Mouse (Mus musculus): ENCODE data around the gene Hal. TPM values are rescaled to one million over a fixed set of nuclear protein-coding genes. Genes with fewer than 3 reads are reported as not detected.

Gene Hal
- polyA plus RNA-seq, 1 experiment from 2014 or later: not detected

DNA sequence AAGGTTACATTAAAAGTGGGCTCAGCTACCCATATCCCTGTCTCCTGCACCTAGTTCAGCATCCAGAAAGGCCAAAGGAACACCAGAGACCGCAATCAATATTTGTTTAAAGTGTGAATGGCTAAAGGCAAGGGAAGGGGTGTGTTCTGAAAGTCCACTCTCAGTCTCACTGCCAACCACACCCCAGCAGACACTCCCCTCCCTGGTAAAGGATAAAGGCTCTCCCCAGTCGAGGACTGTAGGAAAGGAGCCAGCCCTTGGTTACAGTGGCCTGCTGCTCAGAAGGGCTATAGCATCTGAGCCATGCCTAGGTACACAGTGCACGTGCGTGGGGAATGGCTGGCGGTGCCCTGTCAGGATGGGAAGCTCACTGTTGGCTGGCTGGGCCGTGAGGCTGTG is 259 bp downstream of the Hal start:
- no peaks in the 10 kb centered on the region for H3K9me3 ChIP-seq (ENCODE audit: control insufficient read depth, low read length)
- no peaks in the 10 kb centered on the region for H3K27me3 ChIP-seq (ENCODE audit: control insufficient read depth, insufficient read depth, low read length)
- no peak for ATAC-seq (ENCODE audit: insufficient number of reproducible peaks, insufficient read depth, low FRiP score, low read depth)
- H3K27ac ChIP-seq (replicated peaks in 1 of 2; ENCODE audit: control insufficient read depth in 1 of 2, insufficient read depth in 1 of 2, low read depth in 2 of 2, low read length in 2 of 2): no peak overlapping the region
- H3K36me3 ChIP-seq (ENCODE audit: control insufficient read depth, insufficient read depth, low read length): peaks cover 22% of the 10 kb centered on the region
- H3K9ac ChIP-seq (ENCODE audit: low read length): no peak overlapping the region
- 75% methylated on average over 6 of the region's 6 CpGs for WGBS
- no peak overlapping the region for H3K4me3 ChIP-seq (ENCODE audit: control insufficient read depth in 1 of 2, insufficient read depth in 1 of 2, low read depth in 1 of 2, low read length in 2 of 2)
- H3K4me1 ChIP-seq (ENCODE audit: control insufficient read depth in 2 of 2, insufficient read depth in 2 of 2, low read length in 2 of 2): no peaks in the 10 kb centered on the region
- H3K4me2 ChIP-seq (ENCODE audit: low read length): no peak overlapping the region

DNA sequence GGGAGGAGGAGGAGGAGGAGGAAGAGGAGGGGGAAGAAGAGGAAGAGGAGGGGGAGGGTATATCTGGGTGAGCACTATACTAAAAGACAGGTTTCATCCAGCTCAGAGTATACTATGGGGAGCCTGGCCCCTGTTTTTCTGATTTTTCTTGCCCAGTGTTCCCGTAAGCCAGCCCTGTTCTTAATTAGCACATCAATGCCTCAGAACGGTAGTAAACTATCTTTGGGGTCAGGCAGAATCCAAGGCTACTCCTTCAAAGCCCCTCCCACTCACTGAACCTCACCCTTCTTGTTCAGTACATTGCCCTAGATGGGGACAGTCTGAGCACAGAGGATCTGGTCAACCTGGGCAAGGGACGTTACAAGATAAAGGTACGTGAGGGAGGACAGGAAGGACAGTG is 1.9 kb downstream of the Hal start:
- Histone ChIP-seq H3K9ac (ENCODE audit: low read length) (no peak overlapping the region), H3K27ac (replicated peaks in 1 of 2; ENCODE audit: control insufficient read depth in 1 of 2, insufficient read depth in 1 of 2, low read depth in 2 of 2, low read length in 2 of 2) (no peak overlapping the region), H3K4me2 (ENCODE audit: low read length) (no peak overlapping the region), H3K4me3 (ENCODE audit: control insufficient read depth in 1 of 2, insufficient read depth in 1 of 2, low read depth in 1 of 2, low read length in 2 of 2) (no peak overlapping the region), H3K36me3 (ENCODE audit: control insufficient read depth, insufficient read depth, low read length) (peaks cover 5% of the 10 kb centered on the region), H3K27me3 (ENCODE audit: control insufficient read depth, insufficient read depth, low read length) (no peaks in the 10 kb centered on the region), H3K4me1 (ENCODE audit: control insufficient read depth in 2 of 2, insufficient read depth in 2 of 2, low read length in 2 of 2) (no peaks in the 10 kb centered on the region), H3K9me3 (ENCODE audit: control insufficient read depth, low read length) (no peaks in the 10 kb centered on the region)
- ATAC-seq (ENCODE audit: insufficient number of reproducible peaks, insufficient read depth, low FRiP score, low read depth): no peak
- WGBS: 48% methylated on average over 4 of the region's 4 CpGs

- Histone ChIP-seq H3K9me3 (ENCODE audit: control insufficient read depth, low read length) (no peaks in the 10 kb centered on the region), H3K4me2 (ENCODE audit: low read length) (no peak overlapping the region), H3K36me3 (ENCODE audit: control insufficient read depth, insufficient read depth, low read length) (no peaks in the 10 kb centered on the region), H3K27me3 (ENCODE audit: control insufficient read depth, insufficient read depth, low read length) (no peaks in the 10 kb centered on the region), H3K27ac (replicated peaks in 1 of 2; ENCODE audit: control insufficient read depth in 1 of 2, insufficient read depth in 1 of 2, low read depth in 2 of 2, low read length in 2 of 2) (no peak overlapping the region), H3K9ac (ENCODE audit: low read length) (no peak overlapping the region), H3K4me3 (ENCODE audit: control insufficient read depth in 1 of 2, insufficient read depth in 1 of 2, low read depth in 1 of 2, low read length in 2 of 2) (no peak overlapping the region), H3K4me1 (ENCODE audit: control insufficient read depth in 2 of 2, insufficient read depth in 2 of 2, low read length in 2 of 2) (peaks cover 0 to 4% of the 10 kb centered on the region in 2 experiments; a peak in 2 of 4 replicates)
- no peak for ATAC-seq (ENCODE audit: insufficient number of reproducible peaks, insufficient read depth, low FRiP score, low read depth)
- WGBS: 71% methylated on average over 10 of the region's 10 CpGs
These were observed 12.3 kb downstream of the Hal start for GRCm38 (mm10) chr10:93500864-93501263.

DNA sequence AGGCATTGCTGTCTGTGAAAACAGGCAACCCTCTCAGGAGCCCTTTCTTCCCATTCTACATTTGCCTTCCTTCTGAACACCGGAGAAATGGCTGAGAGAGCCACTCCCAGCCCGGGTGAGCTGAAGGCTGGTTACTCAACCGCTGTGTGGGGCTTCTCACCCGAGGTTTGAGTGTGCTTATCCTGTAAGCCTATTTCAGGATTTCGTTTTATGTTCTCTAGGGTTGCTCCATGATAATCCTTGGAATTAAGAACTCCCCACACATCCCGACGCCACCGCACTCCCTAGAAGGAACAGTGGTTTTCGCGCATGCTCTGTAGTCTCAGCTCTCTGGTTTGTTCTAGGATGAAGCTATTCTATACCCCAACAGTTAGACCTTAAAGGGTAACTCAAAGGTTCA is 12.8 kb downstream of the Hal start:
- no peak for ATAC-seq (ENCODE audit: insufficient number of reproducible peaks, insufficient read depth, low FRiP score, low read depth)

DNA sequence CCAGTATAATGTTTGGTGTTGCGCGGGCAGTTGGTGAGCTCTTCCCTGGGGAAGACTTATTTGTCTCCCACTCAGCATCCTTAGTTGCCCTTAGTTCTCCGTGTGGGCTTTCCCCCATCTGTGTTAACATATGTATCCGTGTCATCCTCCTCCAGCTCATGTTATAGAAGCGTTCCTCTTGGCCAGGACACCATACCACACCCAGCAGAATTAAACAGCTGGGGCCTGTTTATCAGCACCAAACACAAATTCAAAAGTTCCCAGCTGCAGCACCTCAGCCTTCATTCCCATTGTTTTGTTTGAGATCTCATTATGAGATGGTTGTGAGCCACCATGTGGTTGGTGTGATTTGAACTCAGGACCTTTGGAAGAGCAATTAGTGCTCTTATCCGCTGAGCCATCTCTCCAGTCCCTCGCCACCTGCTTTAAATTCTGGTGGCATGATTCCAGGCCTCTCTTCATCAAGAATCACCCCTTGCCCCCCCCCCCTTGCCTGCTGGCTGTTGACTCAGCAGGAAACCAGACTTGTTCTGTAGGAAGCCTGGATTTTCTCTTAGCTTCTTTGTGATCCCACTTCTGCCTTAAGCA is 19.9 kb downstream of the Hal start:
- Histone ChIP-seq H3K36me3 (ENCODE audit: control insufficient read depth, insufficient read depth, low read length) (no peaks in the 10 kb centered on the region), H3K27me3 (ENCODE audit: control insufficient read depth, insufficient read depth, low read length) (no peaks in the 10 kb centered on the region), H3K4me1 (ENCODE audit: control insufficient read depth in 2 of 2, insufficient read depth in 2 of 2, low read length in 2 of 2) (no peaks in the 10 kb centered on the region), H3K27ac (replicated peaks in 1 of 2; ENCODE audit: control insufficient read depth in 1 of 2, insufficient read depth in 1 of 2, low read depth in 2 of 2, low read length in 2 of 2) (no peak overlapping the region), H3K9ac (ENCODE audit: low read length) (no peak overlapping the region), H3K4me2 (ENCODE audit: low read length) (no peak overlapping the region), H3K4me3 (ENCODE audit: control insufficient read depth in 1 of 2, insufficient read depth in 1 of 2, low read depth in 1 of 2, low read length in 2 of 2) (no peak overlapping the region), H3K9me3 (ENCODE audit: control insufficient read depth, low read length) (no peaks in the 10 kb centered on the region)
- no peak for ATAC-seq (ENCODE audit: insufficient number of reproducible peaks, insufficient read depth, low FRiP score, low read depth)
- 73% methylated on average over 7 of the region's 7 CpGs for WGBS

More for the DNA sequence above, 12.8 kb downstream of the Hal start:
- Histone ChIP-seq H3K9ac (ENCODE audit: low read length) (no peak overlapping the region), H3K4me1 (ENCODE audit: control insufficient read depth in 2 of 2, insufficient read depth in 2 of 2, low read length in 2 of 2) (peaks cover 0 to 4% of the 10 kb centered on the region in 2 experiments; a peak in 2 of 4 replicates), H3K27ac (replicated peaks in 1 of 2; ENCODE audit: control insufficient read depth in 1 of 2, insufficient read depth in 1 of 2, low read depth in 2 of 2, low read length in 2 of 2) (no peak overlapping the region), H3K27me3 (ENCODE audit: control insufficient read depth, insufficient read depth, low read length) (no peaks in the 10 kb centered on the region), H3K4me2 (ENCODE audit: low read length) (no peak overlapping the region), H3K4me3 (ENCODE audit: control insufficient read depth in 1 of 2, insufficient read depth in 1 of 2, low read depth in 1 of 2, low read length in 2 of 2) (no peak overlapping the region), H3K9me3 (ENCODE audit: control insufficient read depth, low read length) (no peaks in the 10 kb centered on the region), H3K36me3 (ENCODE audit: control insufficient read depth, insufficient read depth, low read length) (no peaks in the 10 kb centered on the region)
- WGBS: 77% methylated on average over 10 of the region's 10 CpGs

GRCm38 (mm10) chr10:93509532-93510153 is 21.1 kb downstream of the Hal start:
- H3K4me3 ChIP-seq (ENCODE audit: control insufficient read depth in 1 of 2, insufficient read depth in 1 of 2, low read depth in 1 of 2, low read length in 2 of 2): no peak overlapping the region
- no peak overlapping the region for H3K27ac ChIP-seq (replicated peaks in 1 of 2; ENCODE audit: control insufficient read depth in 1 of 2, insufficient read depth in 1 of 2, low read depth in 2 of 2, low read length in 2 of 2)
- no peaks in the 10 kb centered on the region for H3K9me3 ChIP-seq (ENCODE audit: control insufficient read depth, low read length)
- no peaks in the 10 kb centered on the region for H3K4me1 ChIP-seq (ENCODE audit: control insufficient read depth in 2 of 2, insufficient read depth in 2 of 2, low read length in 2 of 2)
- no peaks in the 10 kb centered on the region for H3K36me3 ChIP-seq (ENCODE audit: control insufficient read depth, insufficient read depth, low read length)
- no peak overlapping the region for H3K4me2 ChIP-seq (ENCODE audit: low read length)
- ATAC-seq (ENCODE audit: insufficient number of reproducible peaks, insufficient read depth, low FRiP score, low read depth): no peak
- whole genome bisulfite sequencing: 82% methylated on average over 15 of the region's 15 CpGs
- H3K27me3 ChIP-seq (ENCODE audit: control insufficient read depth, insufficient read depth, low read length): no peaks in the 10 kb centered on the region
- no peak overlapping the region for H3K9ac ChIP-seq (ENCODE audit: low read length)

- Histone ChIP-seq H3K4me1 (ENCODE audit: control insufficient read depth in 2 of 2, insufficient read depth in 2 of 2, low read length in 2 of 2) (no peaks in the 10 kb centered on the region), H3K27me3 (ENCODE audit: control insufficient read depth, insufficient read depth, low read length) (no peaks in the 10 kb centered on the region), H3K36me3 (ENCODE audit: control insufficient read depth, insufficient read depth, low read length) (no peaks in the 10 kb centered on the region), H3K4me2 (ENCODE audit: low read length) (no peak overlapping the region), H3K4me3 (ENCODE audit: control insufficient read depth in 1 of 2, insufficient read depth in 1 of 2, low read depth in 1 of 2, low read length in 2 of 2) (no peak overlapping the region), H3K27ac (replicated peaks in 1 of 2; ENCODE audit: control insufficient read depth in 1 of 2, insufficient read depth in 1 of 2, low read depth in 2 of 2, low read length in 2 of 2) (no peak overlapping the region), H3K9me3 (ENCODE audit: control insufficient read depth, low read length) (no peaks in the 10 kb centered on the region), H3K9ac (ENCODE audit: low read length) (no peak overlapping the region)
- ATAC-seq (ENCODE audit: insufficient number of reproducible peaks, insufficient read depth, low FRiP score, low read depth): no peak
- 26% methylated on average over 1 of the region's 1 CpGs for WGBS
These were observed 26.9 kb downstream of the Hal start for GRCm38 (mm10) chr10:93515419-93515818.

DNA sequence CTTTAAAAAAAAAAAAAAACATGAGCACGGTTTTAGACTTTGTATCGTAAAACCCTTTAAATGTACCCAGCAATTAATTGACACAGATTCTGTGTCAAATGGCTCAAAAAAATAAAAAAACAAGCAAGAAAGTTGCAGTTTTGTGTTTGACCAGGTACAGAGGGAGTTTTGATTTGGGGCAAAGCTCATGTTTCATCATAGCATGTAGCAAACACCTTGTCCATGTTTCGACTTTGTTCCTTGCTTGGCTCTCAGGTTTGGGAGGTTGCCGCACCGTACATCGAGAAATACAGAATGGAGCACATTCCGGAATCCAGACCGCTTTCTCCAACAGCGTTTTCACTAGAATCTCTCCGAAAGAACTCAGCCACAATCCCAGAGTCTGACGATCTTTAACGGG is 27.4 kb downstream of the Hal start:
- 85% methylated on average over 12 of the region's 12 CpGs for WGBS
- no peak for ATAC-seq (ENCODE audit: insufficient number of reproducible peaks, insufficient read depth, low FRiP score, low read depth)
- no peaks in the 10 kb centered on the region for H3K27me3 ChIP-seq (ENCODE audit: control insufficient read depth, insufficient read depth, low read length)

More for the DNA sequence above, 27.4 kb downstream of the Hal start:
- Histone ChIP-seq H3K4me1 (ENCODE audit: control insufficient read depth in 2 of 2, insufficient read depth in 2 of 2, low read length in 2 of 2) (no peaks in the 10 kb centered on the region), H3K9me3 (ENCODE audit: control insufficient read depth, low read length) (no peaks in the 10 kb centered on the region), H3K4me3 (ENCODE audit: control insufficient read depth in 1 of 2, insufficient read depth in 1 of 2, low read depth in 1 of 2, low read length in 2 of 2) (no peak overlapping the region), H3K9ac (ENCODE audit: low read length) (no peak overlapping the region), H3K4me2 (ENCODE audit: low read length) (no peak overlapping the region), H3K27ac (replicated peaks in 1 of 2; ENCODE audit: control insufficient read depth in 1 of 2, insufficient read depth in 1 of 2, low read depth in 2 of 2, low read length in 2 of 2) (no peak overlapping the region), H3K36me3 (ENCODE audit: control insufficient read depth, insufficient read depth, low read length) (no peaks in the 10 kb centered on the region)
